Mouse (Mus musculus): ENCODE data around the gene Rngtt.

DNA sequence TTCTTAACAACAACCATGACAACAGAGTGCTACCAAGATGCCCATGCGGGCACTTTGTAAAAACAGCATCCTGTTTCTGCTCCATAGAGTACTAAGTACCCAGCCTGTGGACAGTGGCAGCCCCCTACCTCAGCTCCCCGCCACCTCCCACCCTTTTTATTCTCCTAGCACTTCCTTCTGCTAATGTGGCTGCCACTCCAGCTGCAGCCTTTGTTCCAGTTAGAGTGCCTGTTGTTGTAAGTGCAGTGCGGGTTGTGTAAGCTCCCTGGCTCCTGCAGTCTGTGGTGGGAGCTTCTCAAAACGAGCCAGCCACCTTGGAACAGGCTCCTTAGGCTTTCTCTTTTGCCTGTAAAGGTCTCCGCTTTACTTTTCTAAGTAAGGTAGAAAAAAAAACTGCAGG, 239.5 kb downstream of the Rngtt start:
- no peak for TF ChIP-seq CTCF (IDR thresholded peaks at IDR 0.05; ENCODE audit: control insufficient read depth, insufficient read depth, low read length)
- TF ChIP-seq POLR2A (IDR thresholded peaks at IDR 0.05; ENCODE audit: borderline replicate concordance, control insufficient read depth, low read depth, low read length), result no peak
